Mouse (Mus musculus): ENCODE measurements around the gene Tm6sf1. TPM values are rescaled to one million over a fixed set of nuclear protein-coding genes. Genes with fewer than 3 reads are reported as not detected.

Tm6sf1 gene
- polyA plus RNA-seq, 1 experiment from 2014 or later: 14.3 TPM

- Histone ChIP-seq H3K36me3 (ENCODE audit: control insufficient read depth, insufficient read depth, low read length) (no peaks in the 10 kb centered on the region; the same call in 1 of the 2 replicates), H3K9me3 (ENCODE audit: control insufficient read depth, low read length) (no peaks in the 10 kb centered on the region), H3K27ac (ENCODE audit: low read depth, low read length) (no peak overlapping the region), H3K4me2 (ENCODE audit: low read depth, low read length, severe bottlenecking) (no peak overlapping the region), H3K9ac (ENCODE audit: low read length) (no peak overlapping the region), H3K4me1 (replicated peaks; ENCODE audit: control insufficient read depth, insufficient read depth, low read length) (no peaks in the 10 kb centered on the region), H3K27me3 (ENCODE audit: control insufficient read depth, insufficient read depth, low read length) (no peaks in the 10 kb centered on the region), H3K4me3 (ENCODE audit: low read depth, low read length) (no peak overlapping the region)
- 88% methylated on average over 3 of the region's 3 CpGs for WGBS
- DNase-seq (ENCODE audit: low spot score): no peak
- no peak for ATAC-seq (replicated peaks; ENCODE audit: low FRiP score)
These were observed 22.8 kb downstream of the Tm6sf1 start for GRCm38 (mm10) chr7:81881600-81881999.

DNA sequence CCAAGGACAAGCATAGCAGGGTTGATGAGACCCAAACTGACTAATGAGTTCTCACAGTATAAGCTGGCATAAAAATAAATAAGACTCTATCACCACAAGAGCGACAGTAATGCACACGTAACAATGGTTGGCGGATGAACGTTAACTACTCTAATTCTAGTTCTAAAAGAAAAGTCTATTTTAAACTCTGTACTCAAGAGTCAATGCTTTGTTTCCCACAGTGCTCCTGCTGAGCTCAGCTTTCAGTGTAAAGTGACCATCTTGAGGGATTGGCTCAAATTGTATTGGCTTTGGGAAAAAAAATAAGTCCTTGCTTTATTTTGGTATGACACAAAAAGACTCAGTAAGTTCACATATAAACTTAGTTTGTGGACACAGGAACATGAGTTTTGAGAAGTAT, 26.3 kb downstream of the Tm6sf1 start:
- 65% methylated on average over 4 of the region's 4 CpGs for WGBS
- H3K36me3 ChIP-seq (ENCODE audit: control insufficient read depth, insufficient read depth, low read length): no peaks in the 10 kb centered on the region; the same call in 1 of the 2 replicates
- DNase-seq (ENCODE audit: low spot score) (no peak), ATAC-seq (replicated peaks; ENCODE audit: low FRiP score) (no peak)
- H3K4me1 ChIP-seq (replicated peaks; ENCODE audit: control insufficient read depth, insufficient read depth, low read length): no peaks in the 10 kb centered on the region
- H3K4me3 ChIP-seq (ENCODE audit: low read depth, low read length): no peak overlapping the region
- H3K4me2 ChIP-seq (ENCODE audit: low read depth, low read length, severe bottlenecking): no peak overlapping the region
- no peaks in the 10 kb centered on the region for H3K9me3 ChIP-seq (ENCODE audit: control insufficient read depth, low read length)
- no peak overlapping the region for H3K9ac ChIP-seq (ENCODE audit: low read length)
- H3K27me3 ChIP-seq (ENCODE audit: control insufficient read depth, insufficient read depth, low read length): no peaks in the 10 kb centered on the region
- no peak overlapping the region for H3K27ac ChIP-seq (ENCODE audit: low read depth, low read length)

- Histone ChIP-seq H3K9ac (ENCODE audit: low read length) (no peak overlapping the region), H3K27ac (ENCODE audit: low read depth, low read length) (no peak overlapping the region), H3K27me3 (ENCODE audit: control insufficient read depth, insufficient read depth, low read length) (no peaks in the 10 kb centered on the region), H3K36me3 (ENCODE audit: control insufficient read depth, insufficient read depth, low read length) (no peaks in the 10 kb centered on the region), H3K4me3 (ENCODE audit: low read depth, low read length) (no peak overlapping the region), H3K9me3 (ENCODE audit: control insufficient read depth, low read length) (no peaks in the 10 kb centered on the region), H3K4me2 (ENCODE audit: low read depth, low read length, severe bottlenecking) (no peak overlapping the region), H3K4me1 (replicated peaks; ENCODE audit: control insufficient read depth, insufficient read depth, low read length) (no peaks in the 10 kb centered on the region)
- 83% methylated on average over 11 of the region's 11 CpGs for WGBS
- ATAC-seq (replicated peaks; ENCODE audit: low FRiP score) (no peak), DNase-seq (ENCODE audit: low spot score) (no peak)
These were observed 40.6 kb downstream of the Tm6sf1 start for GRCm38 (mm10) chr7:81899361-81899760.

DNA sequence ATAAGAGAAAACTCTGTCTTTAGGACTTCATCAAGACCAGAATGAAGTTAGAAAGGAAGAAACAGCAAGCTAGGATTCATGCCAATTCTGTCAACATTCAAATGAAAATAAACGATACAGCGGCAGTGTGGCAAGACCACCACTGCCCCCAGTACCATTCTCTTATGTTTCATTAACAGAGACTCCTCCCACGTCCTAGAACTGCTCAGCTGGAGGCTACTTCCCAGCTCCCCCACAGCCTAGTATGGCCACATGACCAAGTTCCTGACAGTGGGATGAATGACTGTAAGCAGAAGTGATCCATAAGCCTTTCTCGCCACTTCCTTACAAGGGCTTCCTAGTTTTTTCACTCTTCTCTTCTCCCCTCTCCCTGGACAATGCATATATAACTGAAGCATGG, 45.3 kb downstream of the Tm6sf1 start:
- Histone ChIP-seq H3K9me3 (ENCODE audit: control insufficient read depth, low read length) (no peaks in the 10 kb centered on the region), H3K9ac (ENCODE audit: low read length) (no peak overlapping the region), H3K4me3 (ENCODE audit: low read depth, low read length) (no peak overlapping the region), H3K4me1 (replicated peaks; ENCODE audit: control insufficient read depth, insufficient read depth, low read length) (no peaks in the 10 kb centered on the region), H3K27ac (ENCODE audit: low read depth, low read length) (no peak overlapping the region), H3K4me2 (ENCODE audit: low read depth, low read length, severe bottlenecking) (no peak overlapping the region), H3K36me3 (ENCODE audit: control insufficient read depth, insufficient read depth, low read length) (no peaks in the 10 kb centered on the region), H3K27me3 (ENCODE audit: control insufficient read depth, insufficient read depth, low read length) (no peaks in the 10 kb centered on the region)
- DNase-seq (ENCODE audit: low spot score) (no peak), ATAC-seq (replicated peaks; ENCODE audit: low FRiP score) (no peak)
- WGBS: 74% methylated on average over 4 of the region's 4 CpGs

DNA sequence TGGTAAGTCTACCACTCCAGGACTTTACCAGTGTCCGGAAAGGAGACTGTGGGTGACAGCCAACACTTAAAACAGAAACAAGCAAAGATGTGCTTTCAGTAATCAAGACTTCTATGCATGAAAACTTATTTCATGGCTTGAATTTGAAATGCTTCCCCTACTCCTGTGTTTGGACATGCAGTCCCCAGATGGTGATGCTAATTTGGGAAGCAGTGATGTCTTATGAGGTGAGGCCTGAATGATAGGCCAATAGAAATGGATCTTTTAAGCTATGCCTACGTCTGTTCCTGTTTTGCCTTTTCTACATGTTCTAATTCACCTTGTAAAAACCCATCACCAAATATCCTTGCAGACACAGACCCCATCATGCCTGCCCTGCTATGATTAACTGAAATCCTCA, 46.1 kb downstream of the Tm6sf1 start:
- DNase-seq (ENCODE audit: low spot score) (no peak), ATAC-seq (replicated peaks; ENCODE audit: low FRiP score) (no peak)
- Histone ChIP-seq H3K9ac (ENCODE audit: low read length) (no peak overlapping the region), H3K36me3 (ENCODE audit: control insufficient read depth, insufficient read depth, low read length) (no peaks in the 10 kb centered on the region), H3K27me3 (ENCODE audit: control insufficient read depth, insufficient read depth, low read length) (no peaks in the 10 kb centered on the region), H3K27ac (ENCODE audit: low read depth, low read length) (no peak overlapping the region), H3K4me2 (ENCODE audit: low read depth, low read length, severe bottlenecking) (no peak overlapping the region), H3K9me3 (ENCODE audit: control insufficient read depth, low read length) (no peaks in the 10 kb centered on the region), H3K4me3 (ENCODE audit: low read depth, low read length) (no peak overlapping the region), H3K4me1 (replicated peaks; ENCODE audit: control insufficient read depth, insufficient read depth, low read length) (no peaks in the 10 kb centered on the region)
- 90% methylated on average over 2 of the region's 2 CpGs for WGBS

DNA sequence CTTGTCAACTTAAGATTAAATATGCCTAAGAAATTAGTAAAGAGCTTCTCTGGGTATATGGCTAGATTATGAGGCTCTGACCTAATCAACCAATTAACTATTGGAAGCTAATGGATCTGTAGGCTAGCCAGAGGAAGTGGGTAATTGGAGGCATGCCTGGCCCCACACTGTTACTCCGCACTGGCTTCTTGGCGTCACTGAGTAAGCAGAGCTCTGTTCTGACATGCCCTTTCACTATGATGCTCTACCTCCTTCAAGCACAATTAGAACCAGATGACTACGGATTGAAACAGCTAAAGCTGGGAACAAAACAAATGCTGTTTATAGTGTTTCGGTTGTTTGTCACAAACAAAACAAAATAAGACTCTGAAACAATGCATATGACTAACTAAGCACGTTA, 59.5 kb downstream of the Tm6sf1 start:
- 63% methylated on average over 5 of the region's 5 CpGs for WGBS
- Histone ChIP-seq H3K4me2 (ENCODE audit: low read depth, low read length, severe bottlenecking) (no peak overlapping the region), H3K4me3 (ENCODE audit: low read depth, low read length) (no peak overlapping the region), H3K4me1 (replicated peaks; ENCODE audit: control insufficient read depth, insufficient read depth, low read length) (no peaks in the 10 kb centered on the region), H3K36me3 (ENCODE audit: control insufficient read depth, insufficient read depth, low read length) (no peaks in the 10 kb centered on the region), H3K9ac (ENCODE audit: low read length) (no peak overlapping the region), H3K9me3 (ENCODE audit: control insufficient read depth, low read length) (no peaks in the 10 kb centered on the region), H3K27me3 (ENCODE audit: control insufficient read depth, insufficient read depth, low read length) (no peaks in the 10 kb centered on the region), H3K27ac (ENCODE audit: low read depth, low read length) (no peak overlapping the region)
- no peak for DNase-seq (ENCODE audit: low spot score)
- no peak for ATAC-seq (replicated peaks; ENCODE audit: low FRiP score)

DNA sequence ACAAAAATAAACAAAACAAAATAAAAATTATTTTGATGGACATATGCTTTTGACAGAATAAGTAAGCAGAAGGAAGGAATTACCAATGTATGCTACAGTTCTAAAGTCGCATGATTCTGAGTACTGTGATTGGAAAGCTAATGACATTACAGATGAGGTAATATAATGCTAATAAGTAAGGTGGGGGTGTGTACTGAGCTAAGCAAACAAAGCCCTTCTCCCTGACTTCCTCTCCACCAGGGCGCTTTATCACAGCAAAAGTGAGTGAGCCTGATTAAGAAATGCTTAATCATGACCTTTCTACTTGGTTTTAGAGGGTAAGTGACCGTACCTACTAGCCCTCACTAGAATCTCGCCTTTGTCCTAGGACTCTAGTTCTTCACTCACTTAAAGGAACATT, 61.5 kb downstream of the Tm6sf1 start:
- no peak overlapping the region for H3K9ac ChIP-seq (ENCODE audit: low read length)
- no peak overlapping the region for H3K4me2 ChIP-seq (ENCODE audit: low read depth, low read length, severe bottlenecking)
- no peaks in the 10 kb centered on the region for H3K27me3 ChIP-seq (ENCODE audit: control insufficient read depth, insufficient read depth, low read length)
- H3K36me3 ChIP-seq (ENCODE audit: control insufficient read depth, insufficient read depth, low read length): no peaks in the 10 kb centered on the region
- H3K27ac ChIP-seq (ENCODE audit: low read depth, low read length): no peak overlapping the region
- H3K9me3 ChIP-seq (ENCODE audit: control insufficient read depth, low read length): no peaks in the 10 kb centered on the region
- H3K4me1 ChIP-seq (replicated peaks; ENCODE audit: control insufficient read depth, insufficient read depth, low read length): no peaks in the 10 kb centered on the region
- WGBS: 83% methylated on average over 4 of the region's 4 CpGs
- H3K4me3 ChIP-seq (ENCODE audit: low read depth, low read length): no peak overlapping the region
- DNase-seq (ENCODE audit: low spot score) (no peak), ATAC-seq (replicated peaks; ENCODE audit: low FRiP score) (no peak)

DNA sequence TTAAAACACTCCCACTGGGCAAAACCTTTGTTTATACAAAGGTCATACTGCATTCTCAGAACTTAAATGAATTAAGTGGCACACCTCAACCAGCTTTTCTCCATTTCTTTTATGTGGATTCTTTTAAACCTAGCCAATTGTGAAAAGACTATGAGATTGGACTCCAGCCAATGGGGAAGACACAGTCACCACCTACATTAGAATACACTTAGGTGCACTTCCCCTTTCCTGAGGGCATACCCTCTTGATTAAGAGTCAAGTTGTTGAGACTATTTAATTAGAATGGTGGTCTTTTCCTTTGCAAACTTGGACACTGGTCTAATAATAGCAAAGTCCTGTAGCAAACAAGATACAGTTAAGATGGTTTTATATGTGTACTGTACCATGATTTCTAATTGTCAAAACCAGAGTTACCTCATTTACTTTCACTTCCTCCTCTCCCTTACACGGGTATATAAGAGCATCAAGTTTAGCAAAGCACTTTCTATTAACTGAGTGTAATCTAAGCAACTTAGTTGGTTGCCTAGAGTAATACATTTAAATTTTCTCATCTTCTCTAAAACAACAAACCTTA, 62.7 kb downstream of the Tm6sf1 start:
- no peak overlapping the region for H3K4me3 ChIP-seq (ENCODE audit: low read depth, low read length)
- DNase-seq (ENCODE audit: low spot score) (no peak), ATAC-seq (replicated peaks; ENCODE audit: low FRiP score) (no peak)
- no peaks in the 10 kb centered on the region for H3K4me1 ChIP-seq (replicated peaks; ENCODE audit: control insufficient read depth, insufficient read depth, low read length)
- no peak overlapping the region for H3K9ac ChIP-seq (ENCODE audit: low read length)
- no peaks in the 10 kb centered on the region for H3K9me3 ChIP-seq (ENCODE audit: control insufficient read depth, low read length)
- no peak overlapping the region for H3K4me2 ChIP-seq (ENCODE audit: low read depth, low read length, severe bottlenecking)
- no peaks in the 10 kb centered on the region for H3K36me3 ChIP-seq (ENCODE audit: control insufficient read depth, insufficient read depth, low read length)
- H3K27ac ChIP-seq (ENCODE audit: low read depth, low read length): no peak overlapping the region
- WGBS: 100% methylated on average over 1 of the region's 1 CpGs
- H3K27me3 ChIP-seq (ENCODE audit: control insufficient read depth, insufficient read depth, low read length): no peaks in the 10 kb centered on the region

GRCm38 (mm10) chr7:81928998-81929397, 70.2 kb downstream of the Tm6sf1 start:
- WGBS: 79% methylated on average over 7 of the region's 7 CpGs
- H3K9ac ChIP-seq (ENCODE audit: low read length): no peak overlapping the region
- H3K4me3 ChIP-seq (ENCODE audit: low read depth, low read length): no peak overlapping the region
- H3K27ac ChIP-seq (ENCODE audit: low read depth, low read length): no peak overlapping the region
- H3K4me2 ChIP-seq (ENCODE audit: low read depth, low read length, severe bottlenecking): no peak overlapping the region
- no peaks in the 10 kb centered on the region for H3K27me3 ChIP-seq (ENCODE audit: control insufficient read depth, insufficient read depth, low read length)
- H3K36me3 ChIP-seq (ENCODE audit: control insufficient read depth, insufficient read depth, low read length): no peaks in the 10 kb centered on the region
- peaks cover 6% of the 10 kb centered on the region; the same call in 1 of the 2 replicates for H3K4me1 ChIP-seq (replicated peaks; ENCODE audit: control insufficient read depth, insufficient read depth, low read length)
- DNase-seq (ENCODE audit: low spot score): no peak
- H3K9me3 ChIP-seq (ENCODE audit: control insufficient read depth, low read length): no peaks in the 10 kb centered on the region
- ATAC-seq (replicated peaks; ENCODE audit: low FRiP score): no peak
